Mouse (Mus musculus): ENCODE data around the gene 1110051M20Rik. TPM values are rescaled to one million over a fixed set of nuclear protein-coding genes. Genes with fewer than 3 reads are reported as not detected.

The 1110051M20Rik gene
- total and polyA plus RNA-seq, 2 experiments from 2014 or later = 141 to 175 TPM

DNA sequence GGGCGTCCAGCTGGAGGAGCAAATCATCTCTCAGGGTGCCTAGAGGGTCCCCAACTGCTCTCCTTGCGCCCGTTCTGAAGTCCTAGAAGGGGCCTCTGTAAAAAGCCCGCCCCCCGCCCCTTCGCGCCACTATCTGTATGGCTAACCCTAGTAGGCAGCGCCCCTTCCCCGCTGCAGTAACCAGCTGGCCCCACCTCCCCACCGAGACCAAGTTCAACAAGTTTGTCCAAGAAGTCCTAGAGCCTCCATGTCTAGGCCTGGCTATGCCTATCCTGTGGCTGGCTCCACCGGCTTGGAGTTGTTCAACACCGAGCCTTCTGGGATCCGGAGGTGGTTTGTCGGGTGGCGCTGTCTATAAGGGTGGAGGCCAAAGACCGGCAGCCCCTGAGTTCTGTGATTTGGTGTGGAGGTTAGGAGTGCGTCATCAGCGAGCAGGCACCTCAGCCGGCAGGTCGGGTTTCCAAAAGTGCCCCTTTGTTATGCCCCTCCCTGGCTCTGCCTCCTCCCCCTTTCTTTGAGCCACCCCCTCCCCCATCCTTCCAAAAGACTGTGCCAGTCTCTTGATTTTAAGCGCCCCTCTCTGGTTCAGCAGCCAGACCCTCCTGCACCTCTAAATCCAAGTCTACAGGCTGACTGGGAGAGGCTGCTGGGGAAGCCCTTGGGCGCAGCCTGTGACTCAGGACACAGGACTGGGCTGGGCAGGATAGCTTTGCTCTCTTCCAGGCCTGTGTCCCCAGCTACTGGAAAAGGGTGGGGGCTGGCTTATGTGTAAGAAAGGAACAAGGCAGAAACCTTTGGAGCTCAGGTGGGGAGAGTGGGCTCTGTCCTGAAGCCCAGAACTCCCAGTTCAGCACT is 187.2 kb downstream of the 1110051M20Rik start:
- Histone ChIP-seq H3K4me2 (ENCODE audit: low read depth, low read length) (peak overlapping the region; percentile 94), H3K36me3 (ENCODE audit: insufficient read depth, low read length) (no peaks in the 10 kb centered on the region), H3K9ac (replicated peaks; ENCODE audit: low read length) (peak overlapping the region; percentile 53), H3K4me3 (ENCODE audit: low read length) (peak overlapping the region; percentile 54), H3K27me3 (ENCODE audit: insufficient read depth, low read length) (peaks cover 4% of the 10 kb centered on the region; the same call in 1 of the 2 replicates), H3K27ac (peak overlapping the region; percentile 76), H3K9me3 (ENCODE audit: low read length) (no peaks in the 10 kb centered on the region), H3K4me1 (ENCODE audit: insufficient read depth, low read length) (peaks cover 6% of the 10 kb centered on the region)
- ATAC-seq (peak; percentile 83), DNase-seq (ENCODE audit: low spot score) (peak; percentile 68)
- TF ChIP-seq CTCF (IDR thresholded peaks at IDR 0.05; ENCODE audit: low read depth) = no peak
- WGBS = 2% methylated on average over 22 of the region's 22 CpGs

DNA sequence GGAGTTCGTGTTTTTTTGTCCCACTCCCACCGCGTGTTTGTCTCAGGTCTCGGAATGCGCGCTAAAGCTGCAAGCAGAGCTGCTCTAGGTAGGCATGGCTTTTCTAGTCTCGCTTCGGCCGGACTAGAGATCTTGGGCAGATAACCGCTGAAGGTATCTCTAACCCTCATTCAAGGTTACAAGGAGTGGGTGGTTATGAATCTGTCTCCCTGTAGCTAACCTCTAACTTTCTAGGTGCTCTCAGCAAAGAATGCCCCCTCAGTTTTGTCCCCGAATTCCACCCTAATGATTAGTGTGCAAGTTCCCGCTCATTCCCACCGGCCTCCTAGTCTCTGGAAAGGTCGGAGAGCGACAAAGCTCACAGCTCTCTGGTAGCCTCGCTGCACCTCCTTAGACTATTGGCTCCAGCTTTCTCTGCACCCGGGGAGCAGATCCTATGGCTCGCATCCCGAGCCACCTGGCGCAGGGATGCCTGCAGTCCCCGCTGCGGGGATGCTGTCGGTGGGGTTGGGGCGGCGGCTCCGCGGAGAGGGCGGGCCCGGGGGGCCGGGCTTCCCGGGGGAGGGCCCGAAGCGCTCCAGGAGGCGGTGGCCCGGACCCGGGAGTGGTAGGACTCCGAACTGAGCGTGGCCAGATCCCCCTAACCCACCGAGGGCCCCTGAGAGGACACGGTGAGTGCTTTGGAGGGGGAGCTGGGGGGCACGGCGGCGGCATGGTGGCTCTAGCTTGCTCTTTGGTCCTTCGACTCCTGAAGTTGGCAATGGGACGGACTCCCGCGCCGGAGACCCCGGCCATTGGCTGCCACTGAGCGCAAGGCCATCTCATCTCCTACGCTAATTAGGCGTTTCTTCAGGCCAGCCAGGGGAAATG is 188.0 kb downstream of the 1110051M20Rik start:
- peak; percentile 39 for DNase-seq (ENCODE audit: low spot score)
- H3K9me3 ChIP-seq (ENCODE audit: low read length) = no peaks in the 10 kb centered on the region
- no peaks in the 10 kb centered on the region for H3K36me3 ChIP-seq (ENCODE audit: insufficient read depth, low read length)
- peaks cover 6% of the 10 kb centered on the region for H3K4me1 ChIP-seq (ENCODE audit: insufficient read depth, low read length)
- peaks cover 4% of the 10 kb centered on the region; the same call in 1 of the 2 replicates for H3K27me3 ChIP-seq (ENCODE audit: insufficient read depth, low read length)
- WGBS = under 1% methylated on average over 50 of the region's 52 CpGs
- ATAC-seq = peak; percentile 39; the same call in 1 of the 2 replicates
- H3K9ac ChIP-seq (replicated peaks; ENCODE audit: low read length) = peak overlapping the region; percentile 53
- TF ChIP-seq CTCF (IDR thresholded peaks at IDR 0.05; ENCODE audit: low read depth) = no peak
- H3K27ac ChIP-seq = peak overlapping the region; percentile 76; the same call in 1 of the 2 replicates
- peak overlapping the region; percentile 54 for H3K4me3 ChIP-seq (ENCODE audit: low read length)
- H3K4me2 ChIP-seq (ENCODE audit: low read depth, low read length) = peak overlapping the region; percentile 94

DNA sequence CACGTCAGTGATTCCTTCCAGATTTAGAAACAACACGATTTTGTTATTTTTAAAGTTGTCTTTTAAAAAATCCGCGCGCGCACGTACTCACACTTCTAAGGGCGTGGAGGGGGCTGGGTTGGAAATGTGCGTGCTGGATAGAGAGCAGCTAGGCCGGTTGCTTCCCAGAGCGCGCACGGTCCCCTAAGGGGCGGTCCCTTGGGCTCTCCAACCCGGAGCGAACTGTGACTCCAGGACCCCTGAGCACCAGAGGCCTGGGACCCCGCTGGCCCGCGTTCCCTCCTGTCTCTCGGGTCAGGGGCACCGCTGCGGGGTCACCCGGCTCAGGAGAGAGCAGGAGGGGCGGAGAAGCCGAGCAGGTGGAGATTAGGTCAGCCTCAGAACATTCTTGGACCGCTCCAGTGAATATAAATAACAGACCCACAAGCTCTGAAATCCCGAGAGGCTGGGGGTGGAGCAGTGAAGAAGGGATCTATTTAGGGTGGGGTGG is 188.8 kb downstream of the 1110051M20Rik start, which contains the start of gene Pacsin3:
Pacsin3 (plus strand) TSS at position 294 of the 490 bp plus-strand sequence.
- WGBS = 2% methylated on average over 27 of the region's 27 CpGs
- ATAC-seq (no peak), DNase-seq (ENCODE audit: low spot score) (no peak)
- Histone ChIP-seq H3K4me2 (ENCODE audit: low read depth, low read length) (peak within 1 kb of the TSS; percentile 94), H3K27ac (peak within 1 kb of the TSS; percentile 76; the same call in 1 of the 2 replicates), H3K4me3 (ENCODE audit: low read length) (peak within 1 kb of the TSS; percentile 54), H3K9me3 (ENCODE audit: low read length) (no peaks in the 10 kb centered on the region), H3K9ac (replicated peaks; ENCODE audit: low read length) (peak within 1 kb of the TSS; percentile 53), H3K4me1 (ENCODE audit: insufficient read depth, low read length) (peaks cover 6% of the 10 kb centered on the region), H3K27me3 (ENCODE audit: insufficient read depth, low read length) (peaks cover 4% of the 10 kb centered on the region; the same call in 1 of the 2 replicates), H3K36me3 (ENCODE audit: insufficient read depth, low read length) (no peaks in the 10 kb centered on the region)
- no peak for TF ChIP-seq CTCF (IDR thresholded peaks at IDR 0.05; ENCODE audit: low read depth)

DNA sequence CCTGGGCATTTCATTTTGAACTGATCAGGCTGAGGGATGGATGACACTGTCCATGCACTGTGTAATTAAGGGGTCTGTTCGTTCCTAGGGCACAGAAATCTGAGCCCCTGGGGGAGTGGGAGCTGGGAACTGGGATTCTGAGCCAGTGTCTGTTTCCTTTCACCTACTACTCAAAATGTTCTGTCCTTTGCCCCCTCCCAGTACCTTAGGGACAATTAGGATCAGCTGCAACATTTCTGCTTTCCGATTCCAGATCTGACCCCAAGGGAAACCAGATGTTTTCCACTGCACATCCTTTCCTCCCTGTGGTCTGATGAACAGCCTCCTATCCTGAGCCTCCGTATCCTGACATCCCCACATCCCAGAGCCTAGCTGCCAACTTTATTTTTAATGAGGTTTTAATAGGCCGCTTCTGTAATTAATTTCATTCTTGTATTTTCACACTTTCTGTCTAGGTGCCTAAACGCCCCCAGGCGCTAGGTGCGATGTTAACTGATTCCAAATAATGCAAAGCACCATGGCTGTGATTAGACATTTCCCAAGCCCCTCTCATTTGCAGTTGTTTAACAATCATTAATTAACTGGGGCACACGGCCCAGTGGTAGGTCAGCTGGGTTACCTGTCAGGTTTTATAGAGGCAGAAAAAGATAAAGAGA is 189.7 kb downstream of the 1110051M20Rik start:
- Histone ChIP-seq H3K36me3 (ENCODE audit: insufficient read depth, low read length) (no peaks in the 10 kb centered on the region), H3K4me3 (ENCODE audit: low read length) (no peak overlapping the region), H3K27me3 (ENCODE audit: insufficient read depth, low read length) (peaks cover 4% of the 10 kb centered on the region; the same call in 1 of the 2 replicates), H3K27ac (no peak overlapping the region), H3K4me2 (ENCODE audit: low read depth, low read length) (peak overlapping the region; percentile 94; the same call in 1 of the 2 replicates), H3K9me3 (ENCODE audit: low read length) (no peaks in the 10 kb centered on the region), H3K9ac (replicated peaks; ENCODE audit: low read length) (no peak overlapping the region), H3K4me1 (ENCODE audit: insufficient read depth, low read length) (peaks cover 6% of the 10 kb centered on the region)
- no peak for TF ChIP-seq CTCF (IDR thresholded peaks at IDR 0.05; ENCODE audit: low read depth)
- DNase-seq (ENCODE audit: low spot score) (peak; percentile 26), ATAC-seq (no peak)
- WGBS = 40% methylated on average over 8 of the region's 8 CpGs

DNA sequence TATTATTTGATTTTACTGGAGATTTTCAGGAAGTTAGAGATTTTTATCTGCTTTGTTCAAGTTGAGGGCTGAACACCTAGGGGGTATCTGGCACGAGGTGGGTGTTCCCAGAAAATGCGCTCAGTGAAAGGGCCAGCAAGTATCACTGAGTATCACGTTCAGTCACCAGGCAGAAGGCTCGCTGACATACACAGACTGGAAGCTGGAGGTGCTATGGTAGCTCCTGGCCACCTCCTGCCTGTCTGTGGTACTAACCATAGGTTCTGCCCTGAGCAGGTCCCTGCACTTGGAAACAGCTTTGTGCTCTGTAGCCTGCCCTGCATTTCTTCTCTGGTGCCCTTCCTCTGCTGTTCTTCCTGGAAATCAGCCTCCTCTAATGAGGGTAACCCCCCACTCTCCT is 192.0 kb downstream of the 1110051M20Rik start:
- TF ChIP-seq CTCF (IDR thresholded peaks at IDR 0.05; ENCODE audit: low read depth) = no peak
- H3K9ac ChIP-seq (replicated peaks; ENCODE audit: low read length) = no peak overlapping the region
- peaks cover 4% of the 10 kb centered on the region; the same call in 1 of the 2 replicates for H3K27me3 ChIP-seq (ENCODE audit: insufficient read depth, low read length)
- H3K36me3 ChIP-seq (ENCODE audit: insufficient read depth, low read length) = no peaks in the 10 kb centered on the region
- no peak for ATAC-seq
- peaks cover 6% of the 10 kb centered on the region for H3K4me1 ChIP-seq (ENCODE audit: insufficient read depth, low read length)
- 69% methylated on average over 4 of the region's 4 CpGs for WGBS
- H3K27ac ChIP-seq = no peak overlapping the region
- no peak overlapping the region for H3K4me2 ChIP-seq (ENCODE audit: low read depth, low read length)
- no peak overlapping the region for H3K4me3 ChIP-seq (ENCODE audit: low read length)
- no peaks in the 10 kb centered on the region for H3K9me3 ChIP-seq (ENCODE audit: low read length)
- no peak for DNase-seq (ENCODE audit: low spot score)

DNA sequence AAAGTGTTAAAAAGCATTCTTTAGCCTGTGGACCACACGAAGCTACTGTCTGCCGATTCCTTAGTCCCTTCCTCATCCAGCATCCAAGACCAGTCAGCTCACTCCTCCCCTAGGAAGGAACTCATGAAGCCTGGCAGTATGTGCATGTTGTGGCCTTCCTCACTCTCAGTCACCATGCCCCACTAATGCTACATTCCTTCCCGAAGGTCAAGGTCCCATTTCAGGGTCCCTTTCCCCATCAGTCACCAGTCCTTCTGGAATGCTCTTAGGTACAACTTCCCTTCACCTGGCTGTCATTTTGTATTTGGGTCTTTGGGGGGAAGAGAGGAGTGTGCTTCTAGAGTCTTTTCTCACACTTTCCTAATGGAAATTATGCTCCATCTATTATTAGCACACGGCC is 192.5 kb downstream of the 1110051M20Rik start:
- no peaks in the 10 kb centered on the region for H3K9me3 ChIP-seq (ENCODE audit: low read length)

More for the DNA sequence above, 192.5 kb downstream of the 1110051M20Rik start:
- WGBS = 77% methylated on average over 4 of the region's 4 CpGs
- H3K27me3 ChIP-seq (ENCODE audit: insufficient read depth, low read length) = peaks cover 4% of the 10 kb centered on the region; the same call in 1 of the 2 replicates
- H3K4me1 ChIP-seq (ENCODE audit: insufficient read depth, low read length) = peaks cover 6% of the 10 kb centered on the region
- H3K27ac ChIP-seq = no peak overlapping the region
- no peak overlapping the region for H3K4me2 ChIP-seq (ENCODE audit: low read depth, low read length)
- H3K36me3 ChIP-seq (ENCODE audit: insufficient read depth, low read length) = no peaks in the 10 kb centered on the region
- DNase-seq (ENCODE audit: low spot score) (no peak), ATAC-seq (no peak)
- no peak overlapping the region for H3K9ac ChIP-seq (replicated peaks; ENCODE audit: low read length)
- H3K4me3 ChIP-seq (ENCODE audit: low read length) = no peak overlapping the region
- TF ChIP-seq CTCF (IDR thresholded peaks at IDR 0.05; ENCODE audit: low read depth) = no peak

All from hindbrain, postnatal 0 days (tissue).